Mouse (Mus musculus): Measurements from ENCODE around the gene Pnpo. TPM values are rescaled to one million over a fixed set of nuclear protein-coding genes. Genes with fewer than 3 reads are reported as not detected.
A peak's percentile ranks its signal among the peaks of the same experiment; 100 is the strongest.

Gene Pnpo
- total RNA-seq, 2 experiments from 2014 or later = 8.2 to 8.3 TPM

GRCm38 (mm10) chr11:96940578-96941465, 3.0 kb downstream of the Pnpo start:
- no peak for DNase-seq (ENCODE audit: low spot score in 2 of 2)

DNA sequence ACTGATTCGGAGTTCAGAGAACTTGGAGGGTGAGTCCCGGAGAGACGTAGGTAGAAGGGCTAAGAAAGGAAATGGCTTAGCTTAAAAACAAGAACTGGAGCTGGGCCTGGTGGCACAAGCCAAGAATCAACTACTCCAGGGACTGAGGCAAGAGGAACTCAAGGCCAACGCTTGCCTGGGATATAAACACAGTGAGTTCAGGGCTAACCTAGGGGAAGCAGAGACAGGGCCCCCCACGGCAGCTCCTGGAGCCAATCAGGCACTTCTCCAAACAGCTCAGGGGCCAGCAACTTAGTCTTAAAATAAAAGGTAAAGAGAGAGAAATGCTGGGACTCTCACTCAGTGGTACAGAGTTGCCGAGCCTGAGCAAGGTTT, 5.4 kb downstream of the Pnpo start:
- no peak for DNase-seq (ENCODE audit: low spot score in 2 of 2)

DNA sequence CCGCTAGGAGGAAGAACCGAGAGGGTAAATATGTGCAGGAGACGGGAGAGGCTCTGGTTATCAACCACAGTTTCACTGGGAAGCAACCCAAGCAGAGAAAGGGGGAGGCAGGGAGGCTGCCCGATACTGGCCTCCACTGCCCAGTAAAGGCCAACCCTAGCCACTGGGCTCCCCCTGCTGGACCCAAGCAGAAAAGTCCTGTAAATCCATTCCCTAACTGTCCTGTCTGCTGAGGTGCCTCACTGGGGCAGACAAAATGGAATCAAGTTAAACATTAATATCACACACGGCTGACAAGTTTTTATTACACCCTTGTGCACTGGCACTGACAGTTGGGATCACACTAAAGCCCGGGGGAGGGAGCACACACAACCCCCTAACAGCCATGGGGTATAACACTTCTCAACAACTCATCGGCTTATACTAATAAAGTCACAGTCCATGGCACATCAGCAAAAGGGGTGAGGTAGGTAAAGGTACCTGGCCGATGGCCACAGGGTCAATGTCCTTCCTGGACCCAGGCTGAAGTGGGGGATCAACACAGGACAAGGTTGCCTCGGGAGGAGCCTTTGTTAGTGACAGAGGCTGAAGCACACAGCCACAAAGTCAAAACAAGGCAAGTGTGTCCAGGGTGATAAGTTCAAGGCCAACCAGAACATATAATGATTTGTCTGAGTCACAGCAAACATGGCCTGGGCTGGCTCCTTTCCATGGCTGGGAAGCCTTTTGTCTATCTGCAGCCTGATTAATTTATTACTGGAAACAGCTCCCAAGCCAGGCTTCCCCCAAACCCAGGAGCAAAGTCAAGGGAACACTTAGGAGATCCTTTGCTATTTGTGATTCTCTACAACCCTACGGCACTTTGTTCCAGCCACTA, 6.0 kb downstream of the Pnpo start:
- DNase-seq (ENCODE audit: low spot score in 2 of 2) = peak in 1 of 2 experiments; percentile 55

- DNase-seq (ENCODE audit: low spot score in 2 of 2) = no peak
Measured at GRCm38 (mm10) chr11:96935872-96936650, 7.7 kb downstream of the Pnpo start.

DNA sequence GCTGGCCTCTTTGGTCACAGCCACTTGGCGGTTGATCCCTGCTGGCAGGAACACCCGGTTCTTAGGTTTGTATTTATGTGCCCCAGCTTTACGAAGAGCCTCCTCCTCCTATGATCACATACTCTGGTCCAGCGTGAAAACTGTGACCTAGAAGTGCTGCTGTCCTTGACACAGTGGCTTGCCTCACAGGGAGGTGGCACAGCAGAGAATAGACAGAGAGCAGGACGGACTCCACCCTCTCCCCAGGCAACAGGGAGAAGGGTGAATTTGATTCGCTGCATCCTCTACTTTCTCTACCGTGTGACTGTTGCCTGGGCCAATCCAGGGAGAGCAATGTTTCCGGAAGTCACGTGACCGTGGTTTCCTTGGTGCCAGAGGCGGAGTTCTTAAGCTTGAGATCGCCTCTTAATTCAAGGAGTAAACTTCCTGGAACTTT, 8.8 kb downstream of the Pnpo start:
- no peak for DNase-seq (ENCODE audit: low spot score in 2 of 2)

GRCm38 (mm10) chr11:96933562-96934276, 10.1 kb downstream of the Pnpo start:
- no peak for DNase-seq (ENCODE audit: low spot score in 2 of 2)

DNA sequence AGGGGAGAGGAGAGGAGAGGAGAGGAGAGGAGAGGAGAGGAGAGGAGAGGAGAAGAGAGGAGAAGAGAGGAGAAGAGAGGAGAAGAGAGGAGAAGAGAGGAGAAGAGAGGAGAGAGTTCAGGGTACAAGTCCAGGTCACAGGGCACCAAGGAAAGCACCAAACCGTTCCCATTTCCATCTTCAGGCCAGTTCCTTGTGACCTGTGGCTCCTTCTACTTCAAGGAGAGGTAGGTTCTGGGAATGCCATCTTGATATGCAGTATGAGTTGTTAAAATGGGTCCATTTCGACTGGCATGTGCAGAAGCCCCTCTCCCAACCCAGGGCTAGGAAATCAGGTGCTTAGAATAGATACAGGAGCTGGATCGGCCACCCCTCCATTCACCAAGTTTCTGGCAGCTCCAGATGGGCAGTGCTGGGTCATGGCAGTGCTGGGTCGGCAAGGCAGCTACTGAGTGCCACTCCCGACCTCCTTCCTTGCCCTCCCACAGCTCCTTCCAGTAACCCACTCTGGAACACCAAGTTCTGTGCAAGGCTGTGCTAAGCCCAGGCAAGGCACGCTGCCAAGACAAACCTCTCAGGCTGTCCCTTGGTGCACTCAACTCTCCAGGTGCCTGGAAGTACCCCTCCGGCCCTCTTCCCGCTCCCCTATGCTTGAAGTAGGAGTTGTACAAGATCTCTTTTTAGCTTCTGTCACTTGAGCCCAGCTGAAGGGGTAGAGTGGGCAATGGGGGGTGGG, 12.3 kb downstream of the Pnpo start:
- DNase-seq (ENCODE audit: low spot score in 2 of 2) = no peak

DNA sequence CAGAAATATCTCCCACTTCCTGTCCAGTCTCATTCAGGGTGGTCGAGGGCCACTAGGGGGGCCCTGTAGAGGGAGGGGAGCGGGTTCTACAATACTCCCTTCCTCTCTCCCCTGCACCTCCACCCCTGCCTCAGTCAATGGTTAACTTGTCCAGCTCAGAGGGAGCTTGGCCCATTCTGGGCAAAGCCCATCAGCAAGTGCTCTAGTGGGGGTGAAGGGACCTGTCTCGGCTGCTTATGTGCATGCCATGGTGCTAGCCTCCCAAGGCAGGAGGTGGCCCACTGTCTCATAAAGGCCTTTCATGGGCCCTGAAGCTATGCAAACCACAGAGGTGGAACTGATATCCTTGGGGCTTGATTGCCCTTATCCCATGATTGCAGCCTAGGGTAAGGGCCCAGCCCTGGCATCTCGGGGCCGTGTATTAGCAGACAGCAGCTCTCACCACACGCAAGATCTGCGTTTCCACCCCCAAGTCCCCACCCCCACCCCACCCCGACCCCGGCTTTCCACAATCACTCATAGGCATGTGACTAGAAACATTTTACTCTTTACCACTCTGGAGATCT, 13.9 kb downstream of the Pnpo start:
- DNase-seq (ENCODE audit: low spot score in 2 of 2) = no peak

DNA sequence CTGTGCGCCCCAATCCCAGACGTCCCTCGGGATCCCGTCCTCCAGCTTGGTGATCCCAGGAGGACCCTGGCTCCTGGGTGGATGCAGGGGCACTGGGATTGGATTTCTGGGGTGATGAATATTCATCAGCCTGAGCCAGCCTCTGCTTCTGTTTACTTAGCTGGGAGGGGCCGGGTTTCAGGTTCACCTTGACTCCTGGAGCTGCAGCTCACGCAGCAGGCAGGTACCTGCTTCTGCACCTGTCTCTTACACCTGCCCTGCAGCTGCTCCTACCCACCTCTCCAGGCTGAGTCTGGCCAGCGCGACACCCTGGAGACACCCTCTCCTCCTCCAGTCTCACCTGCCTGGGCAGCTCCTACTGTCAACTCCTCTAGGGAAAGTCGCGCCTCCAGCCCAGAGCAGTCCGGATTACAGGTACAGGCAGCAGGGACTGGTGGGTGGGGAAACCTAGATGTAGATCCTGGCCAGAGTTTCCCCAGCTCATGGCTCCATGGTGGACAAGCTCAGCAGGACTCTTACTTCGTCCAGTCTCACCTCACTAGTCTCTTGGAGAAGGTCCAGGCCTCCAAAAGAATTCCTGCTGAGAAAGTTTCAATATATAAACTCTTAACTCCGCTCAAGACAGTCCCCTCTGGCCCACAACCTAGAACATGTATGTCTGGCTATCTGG, 14.6 kb downstream of the Pnpo start:
- no peak for DNase-seq (ENCODE audit: low spot score in 2 of 2)

- DNase-seq (ENCODE audit: low spot score in 2 of 2) = no peak
Measured at GRCm38 (mm10) chr11:96928691-96929090, 15.1 kb downstream of the Pnpo start.

DNA sequence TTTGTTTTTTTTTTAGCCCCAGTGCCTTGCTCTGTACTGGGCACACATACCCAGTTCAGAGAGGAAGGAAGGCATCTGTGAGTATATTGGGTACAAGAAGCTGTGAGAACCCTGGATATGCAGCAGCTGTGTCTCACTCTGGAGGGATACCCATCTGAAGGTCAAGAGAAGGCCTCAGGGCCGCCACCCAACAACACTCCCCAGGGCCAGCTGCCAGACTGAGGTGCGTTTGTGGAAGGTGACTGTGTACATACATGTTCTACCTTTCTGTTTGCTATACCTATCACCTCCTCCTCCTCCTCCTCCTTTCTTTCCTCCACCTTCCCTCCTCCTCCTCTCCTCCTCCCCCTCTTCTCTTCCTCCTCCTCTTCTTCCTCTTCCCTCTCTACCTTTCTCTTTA, 15.7 kb downstream of the Pnpo start, which contains the start of gene Prr15l:
Gene Prr15l, plus strand, starts transcription at position 17 of the 400 bp plus-strand sequence.
- no peak for DNase-seq (ENCODE audit: low spot score in 2 of 2)

DNA sequence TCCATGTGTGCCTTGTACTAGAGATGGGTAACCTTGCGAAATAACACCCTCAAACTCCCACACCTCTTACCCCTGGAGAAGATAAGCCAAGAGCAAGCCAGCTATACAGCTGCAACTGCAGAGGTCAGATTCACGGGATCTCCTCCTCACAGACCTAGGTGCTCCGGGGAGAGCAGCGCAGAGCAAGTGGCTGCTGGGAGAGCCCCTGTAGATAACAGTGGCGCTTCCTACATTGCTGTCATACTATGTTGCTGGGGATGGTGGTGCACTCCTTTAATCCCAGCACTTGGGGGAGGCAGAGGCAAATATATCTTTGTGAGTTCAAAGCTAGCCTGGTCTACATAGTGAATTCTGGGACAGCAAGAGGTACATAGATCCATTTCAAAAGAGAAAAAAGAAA, 17.2 kb downstream of the Pnpo start:
- DNase-seq (ENCODE audit: low spot score in 2 of 2) = no peak

GRCm38 (mm10) chr11:96925469-96926148, 18.2 kb downstream of the Pnpo start:
- DNase-seq (ENCODE audit: low spot score in 2 of 2) = no peak

DNA sequence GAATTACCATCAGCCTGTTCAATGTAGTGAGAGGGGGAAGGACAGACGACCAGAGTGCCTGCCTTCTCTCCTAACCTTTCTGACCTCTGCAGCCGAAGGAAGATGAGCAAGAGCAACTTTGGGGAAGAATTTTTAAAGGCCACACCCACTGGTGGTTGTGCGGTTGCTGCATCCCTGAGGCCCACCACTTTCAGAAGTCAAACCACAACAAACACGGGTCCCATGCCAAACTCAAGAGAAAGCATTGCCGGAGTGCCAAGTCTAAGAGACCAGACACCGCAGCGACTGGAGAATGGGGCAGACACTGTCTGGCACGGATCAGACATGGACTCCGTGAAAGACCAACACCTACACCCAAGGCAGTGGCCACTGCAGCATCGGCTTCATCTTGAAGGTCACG, 18.9 kb downstream of the Pnpo start:
- DNase-seq (ENCODE audit: low spot score in 2 of 2) = no peak

DNA sequence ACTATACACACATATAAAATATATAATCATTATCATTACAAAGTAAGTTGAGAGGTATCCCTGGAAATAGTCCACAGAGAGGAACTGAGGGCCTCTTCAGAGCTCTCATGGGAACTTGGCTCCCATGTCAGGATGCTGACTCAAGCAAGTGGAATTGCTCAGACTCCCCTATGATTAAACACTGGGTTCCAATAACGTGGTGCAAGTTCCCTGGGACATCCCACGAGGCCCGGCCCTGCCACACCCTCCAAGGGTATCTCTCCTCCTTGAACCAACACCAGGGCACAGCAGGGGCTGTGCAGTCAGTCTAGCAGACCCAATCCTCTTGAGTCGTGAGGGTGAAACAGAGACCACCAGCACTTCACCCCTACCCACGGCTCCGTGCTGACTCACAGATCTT, 24.8 kb downstream of the Pnpo start:
- DNase-seq (ENCODE audit: low spot score in 2 of 2) = no peak

DNA sequence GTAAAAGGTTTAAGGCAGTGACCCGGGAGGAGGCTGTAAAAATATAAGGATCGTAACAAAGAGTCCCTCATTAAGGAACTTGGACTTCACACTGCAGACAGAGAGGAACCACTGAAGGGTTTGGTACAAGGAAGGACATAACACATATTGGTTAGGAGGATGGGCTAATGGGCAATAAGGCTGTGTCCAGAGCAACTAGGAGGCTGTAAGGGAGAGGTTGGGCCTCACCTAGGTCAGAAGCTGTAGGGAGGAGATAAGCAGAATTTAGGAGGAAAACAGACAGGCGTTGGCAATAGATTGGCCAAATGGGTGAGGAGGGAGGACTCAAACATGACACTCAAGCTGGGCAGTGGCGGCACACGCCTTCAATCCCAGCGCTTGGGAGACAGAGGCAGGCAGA, 26.4 kb downstream of the Pnpo start:
- DNase-seq (ENCODE audit: low spot score in 2 of 2) = no peak

DNA sequence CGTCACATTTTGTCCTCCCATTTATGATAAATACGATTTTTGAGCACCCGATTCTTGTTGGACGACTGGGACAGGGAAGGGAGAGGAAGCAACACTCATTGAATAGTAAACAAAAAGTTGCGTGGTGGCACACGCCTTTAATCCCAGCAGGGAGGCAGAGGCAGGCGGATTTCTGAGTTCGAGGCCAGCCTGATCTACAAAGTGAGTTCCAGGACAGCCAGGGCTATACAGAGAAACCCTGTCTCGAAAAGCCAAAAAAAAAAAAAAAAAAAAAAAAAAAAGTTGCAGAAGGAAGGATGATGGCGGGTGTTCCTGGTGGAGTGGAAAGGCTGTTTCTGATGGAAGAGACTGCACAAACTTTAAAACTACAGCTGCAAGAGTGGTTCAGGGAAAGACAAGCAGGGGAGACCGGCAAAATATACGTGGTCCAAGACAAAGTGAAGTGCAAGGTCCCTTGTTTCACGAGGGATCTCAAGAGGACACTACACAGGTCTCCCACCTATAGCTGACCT, 26.8 kb downstream of the Pnpo start:
- no peak for DNase-seq (ENCODE audit: low spot score in 2 of 2)

Measured in gastrocnemius, postnatal 4 days (tissue).